Mouse (Mus musculus) thymus, adult 2 months (tissue): ENCODE results near the gene Ramp3.

Source experiments
- CTCF ChIP-seq: fragments of 200-500 bp; IDR thresholded peaks from 2 replicates; pipeline ENCODE4 v1.5.1; 2012; ENCODE audit warnings: mild to moderate bottlenecking, control low read depth, low read length, moderate library complexity, borderline replicate concordance; ENCODE audit not compliant: control insufficient read depth, poor library complexity, insufficient read depth; ENCODE audit errors: extremely low read depth
- POLR2A ChIP-seq: fragments of 200-500 bp; IDR thresholded peaks from 2 replicates; pipeline ENCODE4 v1.6.1; 2012; ENCODE audit warnings: mild to moderate bottlenecking, low read length, control low read depth, moderate library complexity; ENCODE audit not compliant: control insufficient read depth, poor library complexity, insufficient read depth; ENCODE audit errors: extremely low read depth

DNA sequence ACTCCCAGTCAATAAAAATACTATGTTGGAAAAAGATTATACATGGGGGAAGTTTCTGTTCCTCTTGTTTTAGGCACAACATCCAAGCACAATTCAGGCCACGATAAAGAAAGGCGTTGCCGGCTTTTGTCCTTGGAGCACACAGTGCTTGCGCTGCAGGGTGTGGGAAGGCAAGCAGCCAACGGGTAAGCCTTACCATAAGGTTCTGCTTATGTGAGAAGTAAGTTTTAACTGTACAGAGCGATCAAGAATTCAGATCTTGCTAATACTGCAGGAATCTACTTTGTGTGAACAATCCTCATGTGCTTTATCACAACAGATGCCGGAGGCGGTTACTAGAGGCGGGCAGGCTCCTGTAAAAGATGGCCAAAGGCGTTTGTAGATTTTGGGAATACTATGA lies 39.4 kb downstream of the Ramp3 start:
- TF ChIP-seq CTCF = no peak
- TF ChIP-seq POLR2A = no peak
